Mouse (Mus musculus) thymus, adult 2 months (tissue): ENCODE results near the gene Rhbdd3. TPM values are rescaled to one million over a fixed set of nuclear protein-coding genes. Genes with fewer than 3 reads are reported as not detected.
A peak's percentile ranks its signal among the peaks of the same experiment; 100 is the strongest.

Experiments used
- DNase-seq: peaks from one replicate; pipeline ENCODE4 v3.0.0; 2021
- H3K27ac ChIP-seq: fragments of 200-500 bp; 2 replicates; pipeline ENCODE4 v1.5.1; 2012; ENCODE audit warnings: low read length, control low read depth; ENCODE audit not compliant: control insufficient read depth, insufficient read depth
- H3K27me3 ChIP-seq: fragments of 200-500 bp; 2 replicates; pipeline ENCODE4 v1.6.1; 2012; ENCODE audit warnings: mild to moderate bottlenecking, low read length, moderate library complexity, mixed read lengths; ENCODE audit not compliant: control insufficient read depth, insufficient read depth
- H3K36me3 ChIP-seq: fragments of 200-500 bp; 2 replicates; pipeline ENCODE4 v1.6.1; 2012; ENCODE audit warnings: mild to moderate bottlenecking, low read length, moderate library complexity; ENCODE audit not compliant: control insufficient read depth, insufficient read depth
- H3K4me1 ChIP-seq: fragments of 200-500 bp; replicated peaks from 2 replicates; pipeline ENCODE4 v1.6.1; 2012; ENCODE audit warnings: low read length; ENCODE audit not compliant: control insufficient read depth, insufficient read depth
- H3K4me3 ChIP-seq: fragments of 200-500 bp; 2 replicates; pipeline ENCODE4 v1.5.1; 2012; ENCODE audit warnings: mild to moderate bottlenecking, low read length, control low read depth, moderate library complexity; ENCODE audit not compliant: control insufficient read depth, insufficient read depth
- CTCF ChIP-seq: fragments of 200-500 bp; IDR thresholded peaks from 2 replicates; pipeline ENCODE4 v1.5.1; 2012; ENCODE audit warnings: mild to moderate bottlenecking, control low read depth, low read length, moderate library complexity, borderline replicate concordance; ENCODE audit not compliant: control insufficient read depth, poor library complexity, insufficient read depth; ENCODE audit errors: extremely low read depth
- POLR2A ChIP-seq: fragments of 200-500 bp; IDR thresholded peaks from 2 replicates; pipeline ENCODE4 v1.6.1; 2012; ENCODE audit warnings: mild to moderate bottlenecking, low read length, control low read depth, moderate library complexity; ENCODE audit not compliant: control insufficient read depth, poor library complexity, insufficient read depth; ENCODE audit errors: extremely low read depth
- WGBS: fragments of 180-500 bp; shearing (Covaris S2); methylation state at CpG from one replicate; pipeline ENCODE4 v1.1.7; 2018; 5-methylcytosine and 5-hydroxymethylcytosine counted together
- polyA plus RNA-seq: library from polyadenylated mRNA; depleted of rRNA; stranded (reverse); fragments of >200 nt; gene quantifications from 2 replicates; pipeline ENCODE4 v1.2.3, GENCODE M21; 2012

Gene Rhbdd3
- polyA plus RNA-seq, 1 experiment, result 31.3 TPM

GRCm38 (mm10) chr11:5055945-5056938 lies 42.5 kb upstream of the Rhbdd3 start:
- DNase-seq, result no peak
- no peaks in the 10 kb centered on the region for H3K36me3 ChIP-seq
- no peak overlapping the region for H3K4me3 ChIP-seq
- H3K27me3 ChIP-seq, result peaks cover 28% of the 10 kb centered on the region; the same call in 1 of the 2 replicates
- peaks cover 12% of the 10 kb centered on the region for H3K4me1 ChIP-seq
- no peak overlapping the region for H3K27ac ChIP-seq
- WGBS, result 74% methylated on average over 23 of the region's 23 CpGs
- no peak for TF ChIP-seq POLR2A
- TF ChIP-seq CTCF, result no peak

DNA sequence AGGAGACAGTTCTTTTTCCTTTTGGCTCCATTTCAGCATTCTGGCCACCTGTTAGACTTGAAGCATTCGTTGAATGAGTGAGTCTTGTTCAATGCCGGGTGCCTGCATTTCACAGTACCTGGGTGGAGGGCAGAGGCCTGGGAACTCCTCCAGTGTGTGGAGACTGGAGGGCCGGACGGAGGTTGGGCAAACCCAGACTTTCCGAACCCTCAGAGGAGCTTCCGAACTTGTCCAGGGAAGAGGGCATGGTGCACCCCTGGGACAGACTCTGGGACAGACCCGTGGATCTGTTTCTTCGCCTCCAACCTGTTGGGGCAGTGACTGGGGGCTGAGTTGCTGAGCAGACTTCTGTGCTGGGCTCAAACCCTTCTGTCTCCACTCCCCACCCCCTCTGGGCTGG lies 41.7 kb upstream of the Rhbdd3 start:
- Histone ChIP-seq H3K36me3 (no peaks in the 10 kb centered on the region), H3K27me3 (peaks cover 33% of the 10 kb centered on the region; the same call in 1 of the 2 replicates), H3K4me1 (peaks cover 20% of the 10 kb centered on the region), H3K27ac (no peak overlapping the region), H3K4me3 (no peak overlapping the region)
- 86% methylated on average over 8 of the region's 8 CpGs for WGBS
- TF ChIP-seq POLR2A, result no peak
- TF ChIP-seq CTCF, result no peak
- no peak for DNase-seq

DNA sequence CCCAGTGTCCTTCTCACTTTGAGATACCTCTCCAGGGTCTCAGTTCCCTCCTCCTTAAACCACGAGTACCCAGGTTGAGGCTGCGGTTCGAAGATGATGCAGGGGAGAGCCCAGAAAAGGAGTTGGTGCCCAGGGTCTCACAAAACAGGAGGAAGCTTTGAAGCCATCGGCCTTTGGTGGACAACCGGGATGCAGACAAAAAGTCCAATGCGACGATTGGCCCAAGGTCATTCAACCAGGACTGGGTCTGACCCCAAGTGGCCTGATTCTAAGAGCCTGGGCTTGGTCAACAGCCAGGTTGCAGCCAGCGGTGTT lies 41.2 kb upstream of the Rhbdd3 start:
- no peak overlapping the region for H3K27ac ChIP-seq
- 33% methylated on average over 8 of the region's 8 CpGs for WGBS

GRCm38 (mm10) chr11:5057856-5058641 lies 40.7 kb upstream of the Rhbdd3 start, which contains the start of gene Rasl10a:
Gene Rasl10a (plus strand): TSS chr11:5058128.
- TF ChIP-seq POLR2A (no peak), CTCF (no peak)
- Histone ChIP-seq H3K4me3 (peak within 1 kb of the TSS; percentile 46), H3K36me3 (no peaks in the 10 kb centered on the region), H3K27me3 (peaks cover 33% of the 10 kb centered on the region; the same call in 1 of the 2 replicates), H3K4me1 (peaks cover 21% of the 10 kb centered on the region), H3K27ac (no peak within 1 kb of the TSS)
- whole genome bisulfite sequencing, result 2% methylated on average over 76 of the region's 77 CpGs
- peak; percentile 43 for DNase-seq

More for the DNA sequence above, 41.2 kb upstream of the Rhbdd3 start:
- Histone ChIP-seq H3K4me1 (peaks cover 21% of the 10 kb centered on the region), H3K36me3 (no peaks in the 10 kb centered on the region), H3K27me3 (peaks cover 33% of the 10 kb centered on the region; the same call in 1 of the 2 replicates), H3K4me3 (0 out of 2 replicates have a peak overlapping the region, but pooled peaks have one; percentile 46)
- no peak for DNase-seq
- TF ChIP-seq CTCF, result no peak
- TF ChIP-seq POLR2A, result no peak

DNA sequence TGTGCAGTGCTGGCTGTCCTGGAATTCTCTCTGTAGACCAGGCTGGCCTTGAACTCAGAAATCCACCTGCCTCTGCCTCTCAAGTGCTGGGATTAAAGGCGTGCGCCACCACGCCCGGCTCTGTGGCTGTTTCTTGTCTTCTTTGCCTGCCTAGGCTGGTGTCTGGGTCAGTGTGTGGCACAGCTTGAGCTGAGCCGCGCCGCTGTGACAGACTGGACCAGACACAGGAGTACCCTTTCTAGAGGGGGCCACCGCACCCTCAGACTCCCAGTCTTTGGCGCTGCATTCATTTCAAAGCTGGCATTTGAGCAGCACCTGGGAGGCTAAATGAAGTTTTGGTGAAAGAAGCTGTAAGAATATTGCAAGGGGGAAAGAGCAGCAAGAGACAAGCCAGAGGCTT lies 39.9 kb upstream of the Rhbdd3 start:
- WGBS, result 39% methylated on average over 9 of the region's 9 CpGs

GRCm38 (mm10) chr11:5059230-5059629 lies 39.5 kb upstream of the Rhbdd3 start:
- no peak overlapping the region for H3K4me3 ChIP-seq
- H3K4me1 ChIP-seq, result peaks cover 21% of the 10 kb centered on the region
- H3K27ac ChIP-seq, result no peak overlapping the region
- H3K36me3 ChIP-seq, result no peaks in the 10 kb centered on the region
- no peak for DNase-seq
- TF ChIP-seq POLR2A (no peak), CTCF (no peak)
- peaks cover 39% of the 10 kb centered on the region; the same call in 1 of the 2 replicates for H3K27me3 ChIP-seq
- WGBS, result 43% methylated on average over 14 of the region's 14 CpGs

More for the DNA sequence above, 39.9 kb upstream of the Rhbdd3 start:
- Histone ChIP-seq H3K27ac (no peak overlapping the region), H3K36me3 (no peaks in the 10 kb centered on the region), H3K4me1 (peaks cover 21% of the 10 kb centered on the region), H3K27me3 (peaks cover 36% of the 10 kb centered on the region; the same call in 1 of the 2 replicates), H3K4me3 (no peak overlapping the region)
- DNase-seq, result no peak
- TF ChIP-seq CTCF, result no peak
- TF ChIP-seq POLR2A, result no peak
